Mouse (Mus musculus) myocyte (in vitro differentiated cells): ENCODE results near the gene Iars2.

Source experiments
- POLR2A ChIP-seq: IDR thresholded peaks from one replicate; pipeline ENCODE4 v1.6.1; 2011; ENCODE audit warnings: low read depth, mild to moderate bottlenecking, control low read depth, moderate library complexity; ENCODE audit not compliant: insufficient read length
- POLR2AphosphoS2 ChIP-seq: IDR thresholded peaks from one replicate; pipeline ENCODE4 v1.6.1; 2011; ENCODE audit warnings: low read depth, control low read depth; ENCODE audit not compliant: insufficient read length
- SRF ChIP-seq: IDR thresholded peaks from one replicate; pipeline ENCODE4 v1.6.1; 2011; ENCODE audit warnings: low read depth; ENCODE audit not compliant: control insufficient read depth, insufficient read length
- TCF12 ChIP-seq: IDR thresholded peaks from one replicate; pipeline ENCODE4 v1.6.1; 2011; ENCODE audit warnings: mild to moderate bottlenecking, control low read depth; ENCODE audit not compliant: poor library complexity, insufficient read depth, severe bottlenecking

DNA sequence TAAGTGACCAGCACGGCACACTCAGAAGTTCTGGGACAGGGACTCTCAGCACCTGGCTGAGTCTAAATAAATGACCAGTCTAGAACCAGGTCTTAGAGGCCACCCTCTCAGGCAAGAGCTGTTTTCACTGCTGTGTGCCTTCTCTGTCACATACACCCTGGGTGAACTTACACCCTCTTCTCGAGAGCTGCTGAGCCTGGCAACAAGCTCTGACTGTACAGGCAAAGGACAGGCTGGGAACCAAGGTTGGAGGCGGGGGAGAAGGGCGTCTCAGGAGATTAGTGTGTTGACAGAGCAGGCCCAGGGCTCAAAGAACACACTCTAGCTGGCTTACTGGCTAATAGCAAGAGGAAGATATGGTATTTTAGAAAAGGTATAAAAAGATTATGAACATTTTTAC, 20.3 kb downstream of the Iars2 start:
- TF ChIP-seq POLR2A = no peak
- no peak for TF ChIP-seq POLR2AphosphoS2
- no peak for TF ChIP-seq SRF
- no peak for TF ChIP-seq TCF12
